19 mouse cellular contexts compared by ENCODE assay signal in the genomic region with DNA sequence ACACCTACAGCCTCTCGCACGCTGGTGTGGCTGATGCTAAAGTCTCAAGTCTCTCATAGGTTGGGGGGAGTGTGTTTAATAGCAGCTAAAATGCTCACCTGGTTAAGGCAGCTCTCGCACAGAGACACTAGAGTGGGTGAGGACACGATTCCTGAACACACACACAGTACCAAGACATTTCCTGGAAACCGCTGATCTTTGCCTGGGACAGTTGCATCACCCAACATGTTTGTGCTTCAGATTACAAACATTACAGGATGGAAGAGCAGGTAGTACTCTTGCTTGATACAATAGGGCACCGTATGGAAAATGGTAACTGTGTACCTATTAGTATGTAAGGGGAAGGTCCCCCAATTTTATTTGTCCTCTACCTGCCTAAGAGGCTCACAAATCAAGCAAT.
"Had no signal": no experiment of that assay in that cellular context is flagged by ENCODE, and none has a peak within 500 bp of the region (broad histone marks: within the 10 kb centered on the region; RNA-seq: fewer than 3 reads in every experiment).

No protein-coding gene starts in this region.

- H3K4me1 ChIP-seq: liver, embryonic 13.5 days; neural tube, embryonic 13.5 days; neural tube, embryonic 15.5 days had no signal

- H3K9me3 ChIP-seq: liver, embryonic 13.5 days; neural tube, embryonic 13.5 days; neural tube, embryonic 15.5 days had no signal

- H3K4me2 ChIP-seq: liver, embryonic 13.5 days; lung, embryonic 14.5 days; midbrain, embryonic 12.5 days; neural tube, embryonic 13.5 days; neural tube, embryonic 15.5 days had no signal

- H3K27ac ChIP-seq: liver, embryonic 13.5 days; midbrain, embryonic 12.5 days; neural tube, embryonic 13.5 days; neural tube, embryonic 15.5 days had no signal

- DNase-seq: liver, embryonic 13.5 days; lung, adult 18-20 months; lung, embryonic 14.5 days; lung, postnatal 10 days; lung, postnatal 4 days; retina, postnatal 1 day; right cerebral cortex, adult 18-20 months; right cerebral cortex, postnatal 25 days; right cerebral cortex, postnatal 4 days; spleen, adult 18-20 months; thymus, adult 18-20 months; thymus, postnatal 14 days; thymus, postnatal 36 days had no signal

- H3K4me3 ChIP-seq: liver, embryonic 13.5 days; midbrain, embryonic 10.5 days; midbrain, embryonic 12.5 days; myocyte; neural tube, embryonic 13.5 days; neural tube, embryonic 15.5 days had no signal

- ATAC-seq: midbrain, embryonic 16.5 days had no signal

- H3K9ac ChIP-seq: liver, embryonic 13.5 days; lung, embryonic 14.5 days; midbrain, embryonic 12.5 days; neural tube, embryonic 13.5 days; neural tube, embryonic 15.5 days had no signal

- H3K36me3 ChIP-seq: liver, embryonic 13.5 days; midbrain, embryonic 10.5 days; midbrain, embryonic 12.5 days; neural tube, embryonic 13.5 days; neural tube, embryonic 15.5 days had no signal

- H3K27me3 ChIP-seq: liver, embryonic 13.5 days; midbrain, embryonic 12.5 days; neural tube, embryonic 13.5 days; neural tube, embryonic 15.5 days had no signal
